In the genomic region with DNA sequence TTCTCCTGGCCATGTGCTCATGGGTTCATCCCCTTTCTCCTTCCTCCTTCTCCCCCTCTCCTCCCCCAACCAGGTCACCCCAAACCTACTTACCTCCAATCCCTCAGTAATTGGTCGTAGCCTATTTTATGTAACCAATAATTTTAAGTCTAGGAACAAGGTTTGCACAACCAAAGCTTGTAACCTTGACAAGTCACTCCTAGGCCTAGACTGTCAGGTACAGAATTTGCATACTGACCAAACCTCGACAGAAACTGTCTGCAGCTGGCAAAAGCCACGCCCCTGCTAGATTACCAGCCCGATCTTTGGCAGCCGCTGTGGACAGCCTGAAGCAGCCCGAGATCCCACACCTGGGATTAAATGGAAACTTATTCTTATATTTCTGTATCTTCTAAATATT, we compare ENCODE assay signal across 37 mouse cellular contexts. TPM values are rescaled to one million over a fixed set of nuclear protein-coding genes. Genes with fewer than 3 reads are reported as not detected.
"Had no signal": no experiment of that assay in that cellular context is flagged by ENCODE, and none has a peak within 500 bp of the region (broad histone marks: within the 10 kb centered on the region; RNA-seq: fewer than 3 reads in every experiment).

No protein-coding gene starts in this region.

- H3K4me1 ChIP-seq: forebrain, embryonic 13.5 days had no signal

- H3K9me3 ChIP-seq: embryonic facial prominence, embryonic 10.5 days; embryonic facial prominence, embryonic 12.5 days; embryonic facial prominence, embryonic 13.5 days; embryonic facial prominence, embryonic 15.5 days; forebrain, embryonic 10.5 days; forebrain, embryonic 12.5 days; forebrain, embryonic 13.5 days; forebrain, embryonic 15.5 days; heart, embryonic 10.5 days; heart, embryonic 12.5 days had no signal

- H3K9ac ChIP-seq: embryonic facial prominence, embryonic 12.5 days; embryonic facial prominence, embryonic 13.5 days; embryonic facial prominence, embryonic 15.5 days; forebrain, embryonic 12.5 days; forebrain, embryonic 13.5 days; forebrain, embryonic 15.5 days; heart, embryonic 12.5 days had no signal

- H3K4me3 ChIP-seq: embryonic facial prominence, embryonic 10.5 days; embryonic facial prominence, embryonic 12.5 days; embryonic facial prominence, embryonic 13.5 days; embryonic facial prominence, embryonic 15.5 days; erythroblast, embryonic 14.5 days; forebrain, embryonic 10.5 days; forebrain, embryonic 12.5 days; forebrain, embryonic 13.5 days; forebrain, embryonic 15.5 days; gastrocnemius, adult 2 months; heart, adult 2 months; heart, embryonic 10.5 days; heart, embryonic 12.5 days had no signal

- H3K4me2 ChIP-seq: embryonic facial prominence, embryonic 12.5 days; embryonic facial prominence, embryonic 13.5 days; embryonic facial prominence, embryonic 15.5 days; forebrain, embryonic 12.5 days; forebrain, embryonic 13.5 days; forebrain, embryonic 15.5 days; heart, embryonic 11.5 days; heart, embryonic 12.5 days had no signal

- DNase-seq: cerebellum, adult 9-10 months; cerebellum, adult 9-11 months; cerebellum, postnatal 10 days; cerebellum, postnatal 14 days; cerebellum, postnatal 25 days; cerebellum, postnatal 36 days; embryo, embryonic 11 days; gastrocnemius, adult 2 months; gastrocnemius, postnatal 14 days; gastrocnemius, postnatal 25 days; gastrocnemius, postnatal 36 days; heart, adult 11 months; heart, adult 2 months had no signal

- H3K36me3 ChIP-seq: embryonic facial prominence, embryonic 10.5 days; embryonic facial prominence, embryonic 12.5 days; embryonic facial prominence, embryonic 13.5 days; embryonic facial prominence, embryonic 15.5 days; forebrain, embryonic 10.5 days; forebrain, embryonic 12.5 days; forebrain, embryonic 15.5 days; heart, embryonic 10.5 days; heart, embryonic 12.5 days had no signal

- H3K27ac ChIP-seq: embryonic facial prominence, embryonic 10.5 days; embryonic facial prominence, embryonic 12.5 days; embryonic facial prominence, embryonic 13.5 days; embryonic facial prominence, embryonic 15.5 days; forebrain, embryonic 10.5 days; forebrain, embryonic 12.5 days; forebrain, embryonic 13.5 days; forebrain, embryonic 15.5 days; gastrocnemius, adult 2 months; heart, adult 2 months; heart, embryonic 10.5 days had no signal

- ATAC-seq: forebrain, embryonic 13.5 days; forebrain, embryonic 14.5 days; forebrain, embryonic 15.5 days; forebrain, embryonic 16.5 days had no signal

- H3K27me3 ChIP-seq: embryonic facial prominence, embryonic 12.5 days; embryonic facial prominence, embryonic 13.5 days; embryonic facial prominence, embryonic 15.5 days; forebrain, embryonic 13.5 days; forebrain, embryonic 15.5 days; heart, embryonic 12.5 days had no signal

RNA-seq across cellular contexts. Expression of a gene that starts 11.2 kb away (rescaled TPM):
- total RNA-seq: common myeloid progenitor, adult 5-6 weeks; gastrocnemius, adult 18-20 months; gastrocnemius, adult 2 months; gastrocnemius, adult 8-10 months; gastrocnemius, postnatal 14 days; gastrocnemius, postnatal 25 days; gastrocnemius, postnatal 36 days; gastrocnemius, postnatal 4 days; granulocyte monocyte progenitor cell, adult 5-6 weeks; heart, adult 2 months; heart, adult 8-10 months had no signal
- polyA plus RNA-seq: embryonic facial prominence, embryonic 10.5 days; embryonic facial prominence, embryonic 11.5 days; embryonic facial prominence, embryonic 14.5 days; erythroblast, embryonic 14.5 days; forebrain, embryonic 10.5 days; forebrain, embryonic 11.5 days; forebrain, embryonic 12.5 days; forebrain, embryonic 13.5 days; forebrain, embryonic 14.5 days; forebrain, embryonic 15.5 days; forebrain, embryonic 16.5 days; gonadal fat pad, adult 2 months; heart, adult 2 months; heart, embryonic 10.5 days; heart, embryonic 11.5 days; heart, embryonic 12.5 days had no signal

RNA-seq across cellular contexts. Expression of a gene that starts 50.1 kb away (rescaled TPM):
- total RNA-seq: gastrocnemius, adult 18-20 months; gastrocnemius, adult 2 months; gastrocnemius, adult 8-10 months; gastrocnemius, postnatal 14 days; gastrocnemius, postnatal 25 days; gastrocnemius, postnatal 36 days; gastrocnemius, postnatal 4 days; granulocyte monocyte progenitor cell, adult 5-6 weeks; heart, adult 2 months; heart, adult 8-10 months had no signal
- polyA plus RNA-seq: embryonic facial prominence, embryonic 11.5 days; embryonic facial prominence, embryonic 12.5 days; embryonic facial prominence, embryonic 14.5 days; embryonic facial prominence, embryonic 15.5 days; erythroblast, embryonic 14.5 days; forebrain, embryonic 11.5 days; forebrain, embryonic 12.5 days; forebrain, embryonic 13.5 days; forebrain, embryonic 14.5 days; forebrain, embryonic 15.5 days; forebrain, embryonic 16.5 days; heart, adult 2 months; heart, embryonic 10.5 days; heart, embryonic 11.5 days; heart, embryonic 12.5 days had no signal
